Mouse (Mus musculus) limb, embryonic 15.5 days (tissue): ENCODE results near the gene Ep300. TPM values are rescaled to one million over a fixed set of nuclear protein-coding genes. Genes with fewer than 3 reads are reported as not detected.

Experiments used
- ATAC-seq: fragments of 200-750 bp; cut with Nextera tagmentation; 2 replicates; pipeline ENCODE4 v1.8.0; 2017; ENCODE audit warnings: low read depth, moderate TSS enrichment; ENCODE audit not compliant: insufficient number of reproducible peaks, low FRiP score, low TSS enrichment
- H3K27ac ChIP-seq: fragments of 300-500 bp; sonication (generic); 2 replicates; pipeline ENCODE4 v1.5.1; 2015; ENCODE audit warnings: moderate library complexity, mild to moderate bottlenecking, inconsistent platforms
- H3K27me3 ChIP-seq: fragments of 300-500 bp; sonication (generic); 2 replicates; pipeline ENCODE4 v1.6.1; 2015; ENCODE audit warnings: inconsistent platforms
- H3K36me3 ChIP-seq: fragments of 300-500 bp; sonication (generic); 2 replicates; pipeline ENCODE4 v1.6.1; 2015; ENCODE audit warnings: inconsistent platforms
- H3K4me1 ChIP-seq: fragments of 300-500 bp; sonication (generic); 2 replicates; pipeline ENCODE4 v1.6.1; 2015; ENCODE audit warnings: inconsistent platforms
- H3K4me2 ChIP-seq: fragments of 300-500 bp; sonication (generic); 2 replicates; pipeline ENCODE4 v1.6.1; 2015; ENCODE audit warnings: mild to moderate bottlenecking, inconsistent platforms
- H3K4me3 ChIP-seq: fragments of 300-500 bp; sonication (generic); 2 replicates; pipeline ENCODE4 v1.5.1; 2015; ENCODE audit warnings: mild to moderate bottlenecking, inconsistent platforms
- H3K9ac ChIP-seq: fragments of 300-500 bp; sonication (generic); 2 replicates; pipeline ENCODE4 v1.6.1; 2015; ENCODE audit warnings: inconsistent platforms
- H3K9me3 ChIP-seq: fragments of 300-500 bp; sonication (generic); 2 replicates; pipeline ENCODE4 v1.6.1; 2016; ENCODE audit warnings: inconsistent platforms
- WGBS: fragments of 180-500 bp; shearing (Covaris S2); methylation state at CpG from one replicate; pipeline ENCODE4 v1.1.7; 2015; 5-methylcytosine and 5-hydroxymethylcytosine counted together
- polyA plus RNA-seq: library from polyadenylated mRNA; unstranded; fragments of >200 nt; fragmentation: Nextera tagmentation; extraction: Ambion mirVana; gene quantifications from 2 replicates; pipeline ENCODE4 v1.2.1, GENCODE M21; 2015

The Ep300 gene
- polyA plus RNA-seq, 1 experiment from 2014 or later: 18.6 TPM

DNA sequence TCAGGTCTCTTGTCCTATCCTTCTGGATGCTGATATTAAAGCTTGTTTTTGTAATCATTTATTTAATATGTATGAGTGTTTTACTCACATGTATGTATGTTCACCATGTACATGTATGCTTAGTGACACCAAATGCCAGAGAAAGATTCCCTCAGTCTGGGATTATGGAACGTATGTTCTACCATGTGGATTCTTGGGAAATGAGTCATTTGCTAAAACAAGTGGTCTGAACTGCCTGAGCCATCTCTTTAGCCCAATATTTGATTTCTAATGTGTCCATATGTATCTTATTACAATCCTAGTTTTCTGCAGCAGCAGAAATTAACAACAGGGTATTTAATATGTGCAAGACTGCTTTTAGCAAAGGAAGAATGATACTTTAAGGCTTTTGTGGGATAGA, 20.1 kb downstream of the Ep300 start:
- Histone ChIP-seq H3K36me3 (peaks cover 45% of the 10 kb centered on the region), H3K27ac (no peak overlapping the region), H3K9ac (no peak overlapping the region), H3K4me2 (no peak overlapping the region), H3K9me3 (no peaks in the 10 kb centered on the region), H3K27me3 (no peaks in the 10 kb centered on the region), H3K4me3 (no peak overlapping the region), H3K4me1 (no peaks in the 10 kb centered on the region)
- 48% methylated on average over 1 of the region's 1 CpGs for WGBS
- ATAC-seq: no peak

DNA sequence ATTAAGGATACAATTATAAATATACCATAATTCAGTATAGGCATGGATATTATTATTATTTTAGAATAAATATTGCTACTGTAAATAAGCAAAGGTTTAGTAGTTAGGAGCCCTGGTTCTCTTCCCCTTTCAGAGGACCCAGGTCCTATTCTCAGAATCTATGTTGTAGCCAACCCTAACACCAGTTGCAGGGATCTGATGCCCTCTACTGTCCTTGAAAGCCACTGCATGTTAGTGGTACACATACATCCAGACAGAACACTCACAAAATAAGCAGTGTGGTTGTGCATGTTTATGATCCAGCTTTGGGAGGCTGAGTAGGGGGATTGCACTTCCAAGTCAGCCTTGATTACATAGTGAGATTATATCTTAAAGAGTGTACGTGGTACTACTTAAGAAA, 21.5 kb downstream of the Ep300 start:
- Histone ChIP-seq H3K9ac (no peak overlapping the region), H3K4me1 (no peaks in the 10 kb centered on the region), H3K4me3 (no peak overlapping the region), H3K4me2 (no peak overlapping the region), H3K9me3 (no peaks in the 10 kb centered on the region), H3K27me3 (no peaks in the 10 kb centered on the region), H3K27ac (no peak overlapping the region), H3K36me3 (peaks cover 50% of the 10 kb centered on the region)
- no peak for ATAC-seq
- 92% methylated on average over 1 of the region's 1 CpGs for WGBS

DNA sequence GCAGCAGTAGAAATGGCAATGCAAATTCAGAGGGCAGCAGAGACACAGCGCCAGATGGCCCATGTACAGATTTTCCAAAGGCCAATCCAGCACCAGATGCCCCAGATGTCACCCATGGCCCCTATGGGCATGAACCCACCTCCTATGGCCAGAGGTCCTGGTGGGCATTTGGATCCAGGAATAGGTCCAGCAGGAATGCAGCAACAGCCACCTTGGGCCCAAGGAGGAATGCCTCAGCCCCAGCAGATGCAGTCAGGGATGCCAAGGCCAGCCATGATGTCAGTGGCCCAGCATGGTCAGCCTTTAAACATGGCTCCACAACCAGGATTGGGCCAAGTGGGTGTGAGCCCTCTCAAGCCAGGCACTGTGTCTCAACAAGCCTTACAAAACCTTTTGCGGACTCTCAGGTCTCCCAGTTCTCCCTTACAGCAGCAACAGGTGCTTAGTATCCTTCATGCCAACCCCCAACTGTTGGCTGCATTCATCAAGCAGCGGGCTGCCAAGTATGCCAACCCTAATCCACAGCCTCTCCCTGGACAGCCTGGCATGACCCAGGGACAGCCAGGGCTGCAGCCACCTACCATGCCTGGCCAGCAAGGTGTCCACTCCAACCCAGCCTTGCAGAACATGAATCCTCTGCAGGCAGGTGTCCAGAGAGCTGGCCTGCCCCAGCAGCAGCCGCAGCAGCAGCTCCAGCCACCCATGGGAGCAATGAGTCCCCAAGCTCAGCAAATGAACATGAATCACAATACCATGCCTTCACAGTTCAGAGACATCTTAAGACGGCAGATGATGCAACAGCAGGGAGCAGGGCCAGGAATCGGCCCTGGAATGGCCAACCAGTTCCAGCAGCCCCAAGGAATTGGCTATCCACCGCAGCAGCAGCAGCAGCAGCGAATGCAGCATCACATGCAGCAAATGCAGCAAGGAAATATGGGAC, 64.6 kb downstream of the Ep300 start:
- H3K36me3 ChIP-seq: peaks cover 71% of the 10 kb centered on the region
- H3K9ac ChIP-seq: no peak overlapping the region
- H3K4me3 ChIP-seq: no peak overlapping the region
- no peak overlapping the region for H3K27ac ChIP-seq
- H3K9me3 ChIP-seq: no peaks in the 10 kb centered on the region
- WGBS: 94% methylated on average over 8 of the region's 8 CpGs
- peak; percentile 30; the same call in 1 of the 2 replicates for ATAC-seq
- H3K4me2 ChIP-seq: no peak overlapping the region
- H3K27me3 ChIP-seq: no peaks in the 10 kb centered on the region
- no peaks in the 10 kb centered on the region for H3K4me1 ChIP-seq

DNA sequence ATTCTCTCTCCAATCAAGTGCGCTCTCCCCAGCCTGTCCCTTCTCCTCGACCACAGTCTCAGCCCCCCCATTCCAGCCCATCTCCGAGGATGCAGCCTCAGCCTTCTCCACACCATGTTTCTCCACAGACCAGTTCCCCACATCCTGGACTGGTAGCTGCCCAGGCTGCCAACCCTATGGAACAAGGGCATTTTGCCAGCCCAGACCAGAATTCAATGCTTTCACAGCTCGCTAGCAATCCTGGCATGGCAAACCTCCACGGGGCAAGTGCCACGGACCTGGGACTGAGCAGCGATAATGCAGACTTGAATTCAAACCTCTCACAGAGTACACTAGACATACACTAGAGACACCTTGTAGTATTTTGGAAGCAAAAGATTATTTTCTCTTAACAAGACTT, 65.5 kb downstream of the Ep300 start:
- no peaks in the 10 kb centered on the region for H3K9me3 ChIP-seq
- peaks cover 63% of the 10 kb centered on the region for H3K36me3 ChIP-seq
- H3K27me3 ChIP-seq: no peaks in the 10 kb centered on the region
- no peaks in the 10 kb centered on the region for H3K4me1 ChIP-seq
- H3K27ac ChIP-seq: no peak overlapping the region
- ATAC-seq: no peak
- WGBS: 90% methylated on average over 7 of the region's 7 CpGs
- H3K9ac ChIP-seq: no peak overlapping the region
- no peak overlapping the region for H3K4me3 ChIP-seq
- H3K4me2 ChIP-seq: no peak overlapping the region

DNA sequence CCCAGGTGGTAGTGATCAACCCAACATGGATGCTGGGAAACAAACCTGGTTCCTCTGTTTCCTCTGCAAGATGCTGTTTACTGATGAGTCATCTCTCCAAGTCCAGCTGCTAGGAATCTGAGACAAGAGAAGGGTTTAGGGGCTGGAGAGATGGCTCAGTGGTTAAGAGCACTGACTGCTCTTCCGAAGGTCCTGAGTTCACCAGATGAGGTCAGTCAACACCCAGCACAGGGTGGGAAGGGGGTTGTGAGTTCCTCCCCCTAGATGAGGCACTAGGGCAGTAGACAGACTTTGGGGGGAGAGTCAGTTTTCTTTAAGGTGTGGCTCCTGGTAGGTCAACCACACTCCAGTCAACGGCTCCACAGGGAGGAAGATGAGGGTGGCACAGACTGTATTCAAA, 76.5 kb downstream of the Ep300 start:
- no peaks in the 10 kb centered on the region for H3K27me3 ChIP-seq
- peaks cover 10% of the 10 kb centered on the region for H3K4me1 ChIP-seq
- H3K27ac ChIP-seq: no peak overlapping the region
- H3K9ac ChIP-seq: no peak overlapping the region
- H3K36me3 ChIP-seq: no peaks in the 10 kb centered on the region
- no peak for ATAC-seq
- no peaks in the 10 kb centered on the region for H3K9me3 ChIP-seq
- no peak overlapping the region for H3K4me3 ChIP-seq
- no peak overlapping the region for H3K4me2 ChIP-seq
- 95% methylated on average over 2 of the region's 2 CpGs for WGBS

DNA sequence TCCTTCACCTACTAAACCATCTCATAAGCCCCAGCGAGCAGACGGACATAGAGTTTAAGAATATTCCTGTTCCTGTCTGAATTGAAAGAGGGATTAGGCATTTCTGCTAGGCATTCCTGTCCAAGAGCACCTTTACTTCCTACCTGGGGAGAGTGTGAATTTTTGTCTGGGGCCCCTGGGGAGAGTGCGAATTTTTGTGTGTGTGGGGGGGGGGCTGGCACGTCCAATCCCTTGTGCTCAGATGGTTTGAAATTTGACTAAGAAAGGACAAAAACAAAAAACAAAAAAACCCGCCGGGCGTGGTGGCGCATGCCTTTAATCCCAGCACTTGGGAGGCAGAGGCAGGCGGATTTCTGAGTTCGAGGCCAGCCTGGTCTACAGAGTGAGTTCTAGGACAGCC, 78.1 kb downstream of the Ep300 start:
- Histone ChIP-seq H3K9ac (no peak overlapping the region), H3K27me3 (no peaks in the 10 kb centered on the region), H3K9me3 (no peaks in the 10 kb centered on the region), H3K4me1 (peaks cover 10% of the 10 kb centered on the region), H3K4me3 (peak overlapping the region; percentile 78), H3K27ac (no peak overlapping the region), H3K36me3 (peaks cover 13% of the 10 kb centered on the region), H3K4me2 (peak overlapping the region; percentile 81)
- 66% methylated on average over 10 of the region's 10 CpGs for WGBS
- ATAC-seq: no peak

DNA sequence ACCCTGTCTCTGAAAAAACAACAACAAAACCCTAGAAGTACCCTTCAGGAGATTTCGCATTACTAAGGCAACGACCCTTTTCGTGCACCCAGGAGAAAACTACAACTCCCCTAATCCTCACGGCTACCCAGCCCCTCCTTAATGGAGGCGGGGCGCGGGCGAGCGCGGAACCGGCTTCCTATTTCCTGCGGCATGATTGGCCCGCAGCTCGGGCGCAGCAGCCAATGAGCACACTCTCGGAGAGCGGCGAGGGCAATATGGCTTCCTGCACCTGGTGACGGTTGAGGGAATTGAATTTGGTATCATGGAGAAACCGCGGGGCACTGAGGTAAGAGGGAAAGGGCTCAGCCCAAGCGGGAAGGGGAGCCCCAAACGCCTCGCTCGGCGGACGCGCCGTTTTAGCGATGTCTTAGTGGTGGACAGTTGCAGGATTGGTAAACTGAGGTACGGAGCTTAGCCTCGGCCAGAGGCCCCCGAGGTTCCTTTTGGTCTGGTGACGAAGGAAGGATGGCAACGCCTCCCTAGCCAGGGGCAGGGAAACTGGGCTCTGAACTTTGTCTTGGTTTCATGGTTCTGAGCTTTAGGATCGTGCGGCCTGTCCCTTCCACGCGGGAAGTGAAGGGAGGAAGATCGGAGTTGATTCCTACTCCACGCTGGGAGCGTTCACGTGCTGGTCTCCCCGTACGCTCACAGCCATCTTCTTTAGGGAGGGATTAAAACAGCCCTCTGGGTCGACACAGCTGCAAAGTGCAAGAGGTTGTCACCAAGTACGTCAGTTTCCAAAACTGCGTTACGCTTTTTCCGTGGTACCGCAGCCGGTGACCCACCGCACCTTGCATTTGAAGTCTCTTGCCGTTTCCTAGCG, 78.8 kb downstream of the Ep300 start, which contains the start of gene L3mbtl2:
TSS of gene L3mbtl2 (plus strand) at position 193 of the 865 bp plus-strand sequence.
- WGBS: under 1% methylated on average over 55 of the region's 55 CpGs
- H3K27ac ChIP-seq: peak within 1 kb of the TSS; percentile 62; the same call in 1 of the 2 replicates

DNA sequence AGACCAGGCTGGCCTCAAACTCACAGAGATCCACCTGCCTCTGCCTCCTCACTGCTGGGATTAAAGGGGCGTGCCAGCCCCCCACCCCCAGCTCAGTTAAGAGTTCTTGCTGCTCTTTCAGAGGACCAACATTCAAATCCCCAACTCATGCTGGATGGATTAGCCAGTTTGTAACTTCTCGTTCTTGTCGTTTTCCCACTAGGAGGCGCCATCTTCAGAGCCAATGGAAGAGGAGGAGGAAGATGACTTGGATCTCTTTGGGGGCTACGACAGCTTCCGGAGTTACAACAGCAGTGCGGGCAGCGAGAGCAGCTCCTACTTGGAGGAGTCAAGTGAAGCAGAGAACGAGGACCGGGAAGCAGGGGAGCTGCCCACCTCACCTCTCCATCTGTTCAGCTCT, 81.8 kb downstream of the Ep300 start:
- H3K4me1 ChIP-seq: peaks cover 10% of the 10 kb centered on the region
- 87% methylated on average over 10 of the region's 10 CpGs for WGBS

More for the DNA sequence above, 78.8 kb downstream of the Ep300 start, which contains the start of gene L3mbtl2:
- peak; percentile 96 for ATAC-seq
- H3K4me3 ChIP-seq: peak within 1 kb of the TSS; percentile 78
- H3K4me1 ChIP-seq: peaks cover 10% of the 10 kb centered on the region
- peak within 1 kb of the TSS; percentile 55 for H3K9ac ChIP-seq
- H3K27me3 ChIP-seq: no peaks in the 10 kb centered on the region
- H3K4me2 ChIP-seq: peak within 1 kb of the TSS; percentile 81
- H3K36me3 ChIP-seq: peaks cover 20% of the 10 kb centered on the region
- no peaks in the 10 kb centered on the region for H3K9me3 ChIP-seq

DNA sequence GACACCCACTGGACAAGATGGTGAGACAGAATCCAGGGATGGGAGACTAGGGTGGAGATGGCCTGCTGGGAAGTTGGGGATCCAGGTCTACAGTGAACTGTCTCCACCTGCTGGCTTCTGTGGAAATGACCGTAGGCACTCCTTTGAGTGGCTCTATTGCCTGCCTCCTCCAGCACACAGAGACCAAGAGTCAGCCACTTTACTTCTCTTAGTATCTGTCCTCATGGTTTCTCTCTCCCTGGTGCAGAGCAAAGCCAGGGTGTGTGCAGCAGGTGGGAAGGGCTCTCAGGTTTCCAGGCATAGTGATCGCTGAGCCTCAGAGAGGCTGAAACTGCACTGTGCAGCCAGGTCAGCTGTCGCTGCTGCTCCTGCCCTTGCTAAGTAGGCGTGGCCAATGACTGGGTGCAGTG, 85.1 kb downstream of the Ep300 start:
- H3K36me3 ChIP-seq: peaks cover 62% of the 10 kb centered on the region
- ATAC-seq: 0 out of 2 replicates have a peak, but pooled peaks have one; percentile 38
- H3K4me2 ChIP-seq: no peak overlapping the region
- H3K27me3 ChIP-seq: no peaks in the 10 kb centered on the region
- no peaks in the 10 kb centered on the region for H3K9me3 ChIP-seq
- H3K27ac ChIP-seq: no peak overlapping the region
- 0 out of 2 replicates have a peak, but pooled peaks cover under 1% of the 10 kb centered on the region for H3K4me1 ChIP-seq
- no peak overlapping the region for H3K9ac ChIP-seq
- no peak overlapping the region for H3K4me3 ChIP-seq
- WGBS: 76% methylated on average over 4 of the region's 4 CpGs

More for the DNA sequence above, 81.8 kb downstream of the Ep300 start:
- Histone ChIP-seq H3K27ac (no peak overlapping the region), H3K27me3 (no peaks in the 10 kb centered on the region), H3K9me3 (no peaks in the 10 kb centered on the region), H3K4me2 (no peak overlapping the region), H3K36me3 (peaks cover 40% of the 10 kb centered on the region), H3K4me3 (no peak overlapping the region), H3K9ac (no peak overlapping the region)
- ATAC-seq: no peak

DNA sequence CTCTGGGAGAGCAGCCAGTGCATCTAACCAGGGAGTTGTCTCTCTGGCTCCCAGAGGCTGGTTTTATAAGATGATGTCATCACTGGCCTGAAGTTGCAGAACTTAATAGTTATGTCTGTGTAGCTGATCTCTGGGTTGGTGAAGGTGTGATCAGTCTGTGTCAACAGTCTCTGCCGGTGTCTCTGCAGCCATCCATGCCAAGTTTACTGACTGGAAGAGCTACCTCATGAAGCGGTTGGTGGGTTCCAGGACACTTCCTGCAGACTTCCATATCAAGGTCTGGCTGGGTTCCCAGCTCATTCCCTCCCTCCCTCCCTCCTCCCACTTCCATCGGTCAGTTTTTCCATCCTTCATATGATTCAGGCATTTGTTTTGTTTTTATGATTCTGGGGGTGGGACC, 91.5 kb downstream of the Ep300 start:
- ATAC-seq: no peak
- no peak overlapping the region for H3K4me2 ChIP-seq
- H3K27me3 ChIP-seq: no peaks in the 10 kb centered on the region
- no peak overlapping the region for H3K27ac ChIP-seq
- WGBS: 84% methylated on average over 3 of the region's 3 CpGs
- H3K9me3 ChIP-seq: no peaks in the 10 kb centered on the region
- no peak overlapping the region for H3K9ac ChIP-seq
- no peak overlapping the region for H3K4me3 ChIP-seq
- H3K36me3 ChIP-seq: peaks cover 60% of the 10 kb centered on the region
- no peaks in the 10 kb centered on the region for H3K4me1 ChIP-seq

DNA sequence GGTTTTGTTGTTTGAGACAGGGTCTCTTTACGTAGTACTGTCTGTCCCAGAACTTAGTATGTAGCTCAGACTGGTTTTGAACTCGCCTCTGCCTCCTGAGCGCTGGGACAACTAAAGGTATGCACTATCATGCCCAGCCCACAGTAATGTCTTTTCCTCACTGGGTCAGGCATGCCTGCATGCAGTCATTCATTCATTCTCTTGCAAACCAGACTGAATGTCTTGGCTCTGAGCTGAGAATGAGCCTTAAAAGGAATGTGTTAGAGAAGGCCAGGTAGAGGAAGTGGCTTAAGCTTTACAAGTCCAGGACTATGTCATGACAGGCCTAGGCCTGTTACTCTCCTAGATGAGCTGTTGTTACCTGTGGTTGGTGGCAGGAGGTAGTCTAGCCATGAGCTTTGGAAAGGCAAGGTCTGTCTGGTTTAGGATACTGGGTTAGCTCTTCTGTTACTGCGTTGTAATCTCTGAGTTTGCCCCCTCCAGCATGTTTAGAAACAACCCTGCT, 95.2 kb downstream of the Ep300 start:
- WGBS: 90% methylated on average over 4 of the region's 4 CpGs
- ATAC-seq: no peak

More for the DNA sequence above, 95.2 kb downstream of the Ep300 start:
- Histone ChIP-seq H3K9ac (no peak overlapping the region), H3K4me1 (no peaks in the 10 kb centered on the region), H3K4me3 (no peak overlapping the region), H3K36me3 (peaks cover 72% of the 10 kb centered on the region), H3K9me3 (no peaks in the 10 kb centered on the region), H3K4me2 (no peak overlapping the region), H3K27me3 (no peaks in the 10 kb centered on the region), H3K27ac (no peak overlapping the region)
